Mouse (Mus musculus): ENCODE results near the gene CT030661.1.
"Not testable (repeated sequence)": the region's sequence is repeated elsewhere in the genome, so short reads cannot be mapped to it uniquely, and the experiment has no call there.

Gene CT030661.1

GRCm38 (mm10) chr17:22314730-22315226, at the start of gene CT030661.1:
CT030661.1 (minus strand) TSS chr17:22314837.
- DNase-seq, result peak; percentile 84 to 92

GRCm38 (mm10) chr17:22363895-22364294, 49.3 kb upstream of the CT030661.1 start:
- no peak for DNase-seq

GRCm38 (mm10) chr17:22361101-22361781, 46.6 kb upstream of the CT030661.1 start, which contains the start of the genes Zfp944 and Zfp758:
Zfp944 (minus strand) TSS chr17:22361400.
Zfp758 (plus strand) TSS chr17:22361453.
- DNase-seq, result peak; percentile 57 to 72

GRCm38 (mm10) chr17:22360572-22360971, 45.9 kb upstream of the CT030661.1 start:
- DNase-seq, result no peak

GRCm38 (mm10) chr17:22352794-22353193, 38.2 kb upstream of the CT030661.1 start:
- peak; percentile 37 to 44 for DNase-seq

- DNase-seq, result not testable (repeated sequence)
Measured at GRCm38 (mm10) chr17:22315247-22315646, 610 bp upstream of the CT030661.1 start.

- peak in 1 of 2 experiments; percentile 2 for DNase-seq
Measured at GRCm38 (mm10) chr17:22314219-22314618, 418 bp downstream of the CT030661.1 start.
